Mouse (Mus musculus) thymus, postnatal 0 days (tissue): Measurements from ENCODE around the gene Slc30a1. TPM values are rescaled to one million over a fixed set of nuclear protein-coding genes. Genes with fewer than 3 reads are reported as not detected.

Source experiments
- DNase-seq: peaks from one replicate; pipeline ENCODE4 v3.0.0-alpha.2; 2015; ENCODE audit warnings: low spot score
- polyA plus RNA-seq: library from polyadenylated mRNA; unstranded; fragments of >200 nt; fragmentation: Nextera tagmentation; extraction: Ambion mirVana; gene quantifications from 2 replicates; pipeline ENCODE4 v1.2.1, GENCODE M21; 2015

The Slc30a1 gene
- 1.6 and 2.6 TPM in 2 replicates for polyA plus RNA-seq

DNA sequence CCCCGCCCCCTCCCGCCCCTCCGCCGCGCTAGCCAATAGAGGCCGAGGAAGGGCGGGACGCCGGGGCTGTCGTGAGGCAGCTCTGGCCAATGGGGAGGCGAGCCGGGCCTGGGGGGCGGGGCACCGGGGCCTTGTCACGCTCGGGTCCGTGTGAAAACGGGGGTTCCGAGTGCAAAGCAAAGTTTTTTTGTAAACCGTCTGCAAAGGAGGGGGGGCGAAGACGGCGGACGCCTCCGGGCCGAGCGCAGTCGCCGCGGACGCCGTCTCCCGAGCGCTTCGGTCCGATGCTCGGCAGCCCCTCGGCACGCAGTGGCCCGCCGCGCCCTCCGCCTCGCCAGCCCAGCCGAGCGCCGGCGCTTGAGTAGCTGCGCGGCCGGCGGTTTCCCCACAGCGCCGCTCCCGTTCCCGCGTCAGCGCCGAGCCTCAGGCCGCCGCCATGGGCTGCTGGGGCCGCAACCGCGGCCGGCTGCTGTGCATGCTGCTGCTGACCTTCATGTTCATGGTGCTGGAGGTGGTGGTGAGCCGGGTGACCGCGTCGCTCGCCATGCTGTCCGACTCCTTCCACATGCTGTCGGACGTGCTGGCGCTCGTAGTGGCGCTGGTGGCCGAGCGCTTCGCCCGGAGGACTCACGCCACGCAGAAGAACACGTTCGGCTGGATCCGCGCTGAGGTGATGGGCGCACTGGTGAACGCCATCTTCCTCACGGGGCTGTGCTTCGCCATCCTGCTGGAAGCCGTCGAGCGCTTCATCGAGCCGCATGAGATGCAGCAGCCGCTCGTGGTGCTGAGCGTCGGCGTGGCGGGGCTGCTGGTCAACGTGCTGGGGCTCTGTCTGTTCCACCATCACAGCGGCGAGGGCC is at the start of gene Slc30a1:
Gene Slc30a1, plus strand, starts transcription at position 197 of the 860 bp plus-strand sequence.
- peak; percentile 96 for DNase-seq

DNA sequence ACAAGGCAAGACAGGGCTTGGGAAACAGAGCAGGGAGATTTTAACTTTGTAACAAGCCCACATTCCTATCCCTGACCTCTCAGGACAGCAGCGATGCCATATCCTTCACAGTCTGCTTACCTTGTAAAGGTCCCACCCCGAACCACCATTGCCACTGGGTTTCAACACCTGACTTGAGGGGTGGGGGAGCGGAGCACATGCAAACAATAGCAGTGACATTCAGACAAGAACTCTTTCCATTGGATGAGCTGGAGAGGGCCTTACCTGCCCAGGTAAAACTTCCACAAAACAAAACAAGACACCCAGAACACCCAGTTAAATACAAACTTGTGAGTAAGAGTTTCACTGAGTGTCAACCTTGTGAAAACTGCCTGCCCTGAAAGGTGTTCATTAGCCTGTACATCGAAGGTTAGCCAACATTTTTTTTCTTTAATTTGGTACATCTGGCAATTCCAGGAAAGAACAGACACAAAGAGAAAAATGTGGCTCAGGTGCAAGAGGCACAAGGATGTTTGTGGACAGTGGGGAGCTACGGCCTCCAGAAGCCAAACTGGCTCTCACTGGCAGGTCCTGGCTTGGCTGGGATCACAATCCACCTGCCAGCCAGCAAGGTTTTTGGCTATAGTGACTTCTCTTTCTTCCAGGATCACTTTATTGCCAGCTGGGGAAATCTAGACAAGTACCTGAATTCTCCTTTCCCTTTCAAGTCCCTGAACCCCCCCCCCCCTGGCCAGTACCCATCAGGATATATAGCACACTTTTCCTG is 49.5 kb upstream of the Slc30a1 start:
- no peak for DNase-seq

DNA sequence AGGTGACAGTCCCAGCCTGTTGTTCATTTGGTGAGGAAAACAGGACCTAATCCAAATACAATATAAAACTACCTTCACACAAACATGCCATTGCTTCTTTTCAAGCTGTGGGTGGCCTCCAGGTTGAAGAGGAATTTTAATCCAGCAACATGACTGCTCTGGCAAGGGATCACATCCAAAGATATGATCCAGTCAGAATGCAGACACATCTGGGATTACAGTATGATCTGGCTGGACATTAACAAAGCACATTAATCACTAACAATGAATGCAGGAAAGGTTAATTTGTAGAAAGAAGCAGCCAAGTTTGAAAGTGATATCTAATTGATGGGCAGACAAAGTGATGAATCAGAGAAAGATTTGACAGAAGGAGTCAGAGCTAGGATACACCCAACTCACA is 48.4 kb upstream of the Slc30a1 start:
- DNase-seq = no peak

DNA sequence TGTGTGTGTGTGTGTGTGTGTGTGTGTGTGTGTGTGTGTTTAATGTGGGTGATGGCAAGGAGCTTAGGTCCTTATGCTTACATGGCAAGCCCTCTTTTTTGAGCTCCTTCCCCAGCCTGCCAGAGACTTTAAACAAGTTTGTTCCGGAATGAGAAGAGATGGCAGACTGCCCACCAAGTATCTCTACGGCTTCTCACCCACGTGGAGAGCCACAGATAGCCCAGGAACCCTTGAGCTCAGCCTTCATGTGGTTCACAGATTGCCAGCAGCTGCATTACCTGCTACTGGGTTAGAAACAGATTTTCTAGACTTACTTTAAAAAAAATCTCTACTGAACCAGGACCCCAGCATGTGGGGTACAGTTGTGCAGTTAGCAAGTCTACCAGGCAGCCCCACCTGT is 46.7 kb upstream of the Slc30a1 start:
- no peak for DNase-seq

DNA sequence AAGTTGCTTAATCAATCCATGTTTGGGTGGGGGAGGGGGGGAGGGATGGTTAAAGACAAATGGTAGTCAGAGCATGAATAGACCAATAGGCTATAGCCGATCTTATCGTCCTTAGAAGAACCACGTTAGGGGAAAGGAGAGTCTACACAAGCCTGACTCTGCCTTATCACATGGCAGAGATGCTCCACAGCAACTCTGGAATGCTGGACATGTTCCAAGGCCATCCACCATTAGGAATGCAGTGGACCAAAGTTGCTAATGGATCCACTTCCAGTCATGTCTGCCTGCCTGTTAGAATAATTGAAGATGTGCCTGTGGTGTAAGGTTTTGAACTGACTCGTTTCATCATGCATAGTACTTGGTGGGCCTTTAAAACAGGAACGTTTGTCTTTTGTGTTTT is 45.3 kb upstream of the Slc30a1 start:
- DNase-seq = no peak

DNA sequence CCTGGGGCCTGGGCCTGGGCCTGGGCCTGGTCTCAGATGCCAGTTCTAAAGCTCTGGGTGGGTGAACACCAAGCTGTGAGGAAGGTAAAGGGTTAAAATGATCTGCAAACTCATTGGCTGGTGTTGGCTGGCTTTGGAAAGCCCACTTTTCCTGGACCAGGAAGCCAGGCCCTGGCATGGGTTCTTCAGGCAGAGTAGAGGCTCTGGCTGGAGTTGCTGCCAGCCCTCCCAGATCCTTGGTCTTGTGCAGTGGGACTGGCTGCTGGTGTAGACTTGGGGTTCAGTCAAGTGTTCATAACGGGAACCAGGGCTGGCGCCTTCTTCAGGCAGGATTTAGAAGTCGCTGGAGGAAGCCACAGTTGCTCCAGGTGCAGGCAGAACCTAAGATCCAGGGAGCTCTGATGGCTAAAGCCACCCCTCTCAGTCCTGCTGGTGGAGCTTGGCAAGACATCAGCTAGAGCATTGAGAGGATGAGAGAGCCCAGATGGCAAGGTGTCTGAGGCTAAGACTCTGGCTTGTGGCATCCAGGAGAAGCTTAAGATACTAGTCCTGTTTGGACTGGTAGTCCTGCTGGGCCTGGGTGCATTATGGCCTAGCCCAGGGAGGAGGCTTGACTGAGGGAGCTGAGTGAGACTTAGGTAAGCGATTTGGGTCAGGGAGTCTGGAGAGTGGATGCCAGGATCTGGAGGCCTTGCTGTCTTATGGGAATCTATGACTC is 42.6 kb upstream of the Slc30a1 start:
- DNase-seq = no peak

DNA sequence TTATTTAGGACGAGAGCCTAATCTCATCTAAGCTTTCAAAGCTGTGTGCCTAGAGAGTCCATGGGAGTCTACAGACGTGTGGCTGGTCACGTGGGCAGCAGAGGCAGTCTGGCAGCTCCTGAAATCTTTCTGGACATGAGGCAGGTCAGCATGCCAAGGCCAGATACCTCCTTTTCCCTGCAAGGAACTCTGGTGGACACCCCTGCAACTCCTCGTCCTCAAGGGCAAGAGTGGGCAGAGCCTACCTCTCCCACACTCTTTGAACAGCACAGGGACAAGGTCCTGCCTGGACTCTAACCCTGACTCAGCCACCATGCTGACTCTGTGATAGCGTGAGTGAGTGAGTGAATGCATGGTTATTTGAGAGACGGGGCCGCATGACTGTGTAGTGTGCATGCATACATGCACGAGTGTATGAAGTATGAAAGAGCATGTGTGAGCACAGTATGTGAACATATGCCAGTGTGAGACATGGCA is 42.0 kb upstream of the Slc30a1 start:
- DNase-seq = no peak

DNA sequence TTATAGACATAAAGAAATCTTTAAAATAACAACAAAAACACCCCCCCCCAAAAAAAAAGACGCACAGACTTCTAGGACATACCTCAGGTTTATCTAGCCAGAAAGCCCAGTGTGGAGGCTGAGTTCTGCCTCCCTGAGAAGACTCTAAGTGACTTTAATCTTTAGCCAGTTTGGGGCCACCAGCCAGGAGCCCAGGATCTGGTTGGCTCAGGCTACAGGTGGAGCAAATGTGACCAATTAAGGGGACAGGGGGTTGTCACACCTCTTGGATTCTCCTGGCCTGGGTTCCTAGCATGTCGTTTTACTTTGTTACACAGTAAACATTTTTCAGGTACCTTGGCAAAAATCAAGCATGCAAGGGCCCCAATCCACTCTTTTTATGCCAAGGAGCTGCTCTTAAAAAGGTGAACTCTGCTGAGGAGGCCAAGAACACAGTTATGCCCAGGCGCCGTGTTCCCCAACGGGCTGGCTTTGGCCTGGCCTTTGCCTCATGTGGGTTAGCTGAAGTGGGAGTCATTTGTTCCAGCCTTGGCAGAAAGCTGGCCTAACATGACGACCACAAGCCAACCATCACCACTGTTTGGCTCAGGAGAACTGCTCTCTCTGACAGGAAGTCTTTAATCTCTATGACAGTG is 34.4 kb upstream of the Slc30a1 start:
- DNase-seq = no peak

DNA sequence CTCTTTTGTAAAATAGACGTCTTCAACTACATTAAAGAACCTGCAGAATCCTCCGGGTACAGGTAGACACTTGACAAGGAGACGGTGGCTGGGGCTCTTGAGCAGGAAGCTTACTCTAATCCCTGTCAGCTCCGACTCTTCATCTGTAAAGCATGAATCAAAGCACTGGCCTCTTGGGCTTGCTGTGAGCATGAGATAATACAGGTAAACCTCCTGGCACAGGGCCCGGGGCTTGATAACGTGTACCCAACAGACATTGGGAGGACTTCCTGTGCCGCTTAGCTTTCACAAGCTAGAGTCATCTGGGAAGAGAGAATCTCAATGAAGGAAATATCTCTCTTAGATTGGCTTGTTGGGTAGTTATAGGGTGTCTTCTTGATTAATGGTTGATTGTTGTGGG is 31.6 kb upstream of the Slc30a1 start:
- no peak for DNase-seq

DNA sequence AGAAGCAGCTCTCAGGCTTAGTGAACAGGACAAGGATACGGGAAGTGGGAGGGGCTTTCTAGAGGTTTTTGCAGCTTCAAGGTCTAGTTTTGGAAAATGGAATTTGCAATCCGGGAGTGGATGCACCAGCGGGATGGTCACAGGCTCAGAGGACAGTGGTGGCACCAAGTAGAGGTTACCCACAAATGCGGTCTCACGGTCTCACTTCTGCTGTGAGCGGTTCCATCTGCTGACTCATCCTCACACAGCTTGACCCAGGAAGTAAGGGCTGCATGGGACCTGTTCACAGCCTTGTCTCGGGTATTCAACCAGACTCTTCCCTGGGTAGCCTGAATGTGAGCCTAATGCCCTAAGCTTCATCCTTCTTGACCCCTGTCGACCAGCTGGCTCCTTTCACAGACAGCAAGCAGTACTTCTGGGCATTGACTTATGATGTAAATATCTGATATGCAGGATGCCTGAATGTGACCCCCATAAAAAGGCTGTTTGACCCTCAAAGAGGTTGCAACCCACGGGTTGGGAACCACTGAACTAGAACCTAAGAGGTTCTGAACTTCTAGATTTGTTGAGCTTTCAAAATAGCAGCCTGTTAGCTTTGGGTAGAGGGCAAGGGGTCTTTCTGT is 30.8 kb upstream of the Slc30a1 start:
- DNase-seq = no peak

DNA sequence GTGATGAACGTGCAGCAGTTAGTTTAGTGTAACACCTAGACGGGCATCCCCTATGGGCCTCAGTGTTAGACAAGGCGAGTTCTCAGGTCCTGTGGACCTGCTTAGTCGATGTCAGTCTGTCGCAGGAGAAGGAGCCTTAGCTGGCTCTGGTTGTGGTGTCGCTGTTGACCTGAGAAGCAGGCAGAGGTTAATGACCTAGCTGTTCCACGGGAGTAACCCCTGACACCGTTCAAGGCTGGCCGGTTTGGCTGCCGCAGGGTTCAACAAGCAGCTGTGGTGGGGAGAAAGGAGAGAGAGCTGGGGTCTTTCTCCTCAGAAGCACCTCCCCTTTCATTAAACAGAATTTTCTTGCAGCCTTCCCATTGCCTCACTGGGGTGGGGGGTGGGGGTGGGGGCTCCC is 28.9 kb upstream of the Slc30a1 start:
- DNase-seq = no peak

DNA sequence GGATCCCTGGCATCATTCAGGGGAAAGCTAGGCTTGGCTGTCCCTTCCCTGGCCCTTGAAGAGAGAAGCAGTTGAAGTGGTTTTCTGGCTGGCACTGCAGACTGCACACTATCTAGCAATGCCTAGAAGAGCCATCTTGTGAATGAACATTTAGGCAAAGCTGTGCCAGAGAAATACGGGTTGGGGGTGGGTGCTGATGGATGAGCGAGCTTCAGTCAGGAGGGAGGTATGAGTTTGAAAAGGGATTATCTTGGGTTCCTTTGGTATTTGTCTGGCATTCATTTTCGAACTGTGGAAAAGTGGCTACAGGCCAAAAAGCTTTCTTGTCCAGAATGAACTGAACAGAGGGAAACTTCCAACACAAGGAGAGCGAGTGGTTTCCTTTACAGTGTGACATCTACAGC is 28.0 kb upstream of the Slc30a1 start:
- no peak for DNase-seq

DNA sequence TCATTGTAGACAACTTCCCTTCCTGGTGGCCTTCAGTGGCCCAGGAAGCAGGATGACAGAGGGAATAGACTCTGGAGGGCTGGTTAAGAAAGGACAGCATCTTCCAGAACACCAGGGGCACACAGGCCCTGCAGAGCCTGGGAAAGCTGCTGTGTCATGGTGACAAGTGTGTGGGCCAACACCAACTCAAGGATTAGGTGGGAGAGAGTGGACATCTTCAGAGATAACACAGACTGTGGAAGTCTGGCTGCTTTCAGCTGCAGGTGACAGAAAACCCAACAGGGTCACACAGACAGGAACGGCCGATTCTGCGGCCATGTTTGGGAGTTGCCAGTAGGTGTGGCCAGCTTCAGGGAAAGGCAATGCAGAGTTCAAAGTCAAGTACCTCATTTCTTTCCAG is 26.3 kb upstream of the Slc30a1 start:
- no peak for DNase-seq

DNA sequence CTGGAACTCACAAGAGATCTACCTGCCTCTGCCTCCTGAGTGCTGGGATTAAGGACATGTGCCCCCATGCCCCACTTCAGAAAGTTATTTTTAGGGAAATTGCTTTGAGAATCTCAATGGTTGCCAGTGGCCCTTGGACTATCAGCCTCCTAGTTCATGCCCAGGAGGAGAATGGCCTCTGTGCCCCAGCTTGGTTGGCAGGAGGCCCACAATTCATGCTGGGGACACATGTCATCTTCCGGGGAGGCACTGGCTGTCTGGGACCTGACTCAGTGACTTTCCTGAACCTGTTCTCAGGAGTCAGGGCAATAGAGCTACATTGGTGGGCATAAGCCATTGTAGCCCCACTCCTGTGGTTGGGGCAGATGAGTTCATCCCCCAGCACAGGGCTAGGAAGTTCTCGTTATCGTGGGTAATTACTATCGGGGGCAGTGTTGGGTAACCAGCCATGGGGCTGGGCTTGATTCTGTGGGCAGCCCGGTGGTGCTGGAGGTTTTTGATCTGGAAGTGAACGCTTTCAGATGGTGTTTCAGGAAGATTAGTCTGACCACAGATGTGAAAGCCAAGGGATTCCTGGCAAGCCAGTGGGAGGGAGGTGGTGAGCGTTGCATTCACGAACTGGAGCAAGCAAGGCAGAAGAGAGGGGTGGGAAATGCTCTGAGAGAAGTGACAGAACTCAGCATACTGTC is 25.5 kb upstream of the Slc30a1 start:
- no peak for DNase-seq

DNA sequence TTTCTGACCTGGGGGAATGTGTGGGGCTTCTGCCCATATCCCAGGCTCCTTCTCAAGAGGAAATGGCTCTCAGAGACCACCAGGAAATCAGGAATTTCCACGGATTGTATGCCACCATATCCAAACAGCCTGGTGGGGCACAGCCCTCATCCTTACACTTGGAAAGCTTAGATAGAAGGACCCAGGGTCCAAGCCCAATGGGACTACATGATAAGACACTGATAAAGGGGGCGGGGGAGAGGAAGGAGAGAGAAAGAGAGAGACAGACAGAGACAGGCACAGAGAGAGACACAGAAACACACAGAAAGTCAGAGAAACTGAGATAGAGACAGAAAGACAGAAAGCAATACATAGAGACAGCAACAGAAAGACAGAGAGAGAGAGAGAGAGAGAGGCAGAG is 24.9 kb upstream of the Slc30a1 start:
- no peak for DNase-seq

DNA sequence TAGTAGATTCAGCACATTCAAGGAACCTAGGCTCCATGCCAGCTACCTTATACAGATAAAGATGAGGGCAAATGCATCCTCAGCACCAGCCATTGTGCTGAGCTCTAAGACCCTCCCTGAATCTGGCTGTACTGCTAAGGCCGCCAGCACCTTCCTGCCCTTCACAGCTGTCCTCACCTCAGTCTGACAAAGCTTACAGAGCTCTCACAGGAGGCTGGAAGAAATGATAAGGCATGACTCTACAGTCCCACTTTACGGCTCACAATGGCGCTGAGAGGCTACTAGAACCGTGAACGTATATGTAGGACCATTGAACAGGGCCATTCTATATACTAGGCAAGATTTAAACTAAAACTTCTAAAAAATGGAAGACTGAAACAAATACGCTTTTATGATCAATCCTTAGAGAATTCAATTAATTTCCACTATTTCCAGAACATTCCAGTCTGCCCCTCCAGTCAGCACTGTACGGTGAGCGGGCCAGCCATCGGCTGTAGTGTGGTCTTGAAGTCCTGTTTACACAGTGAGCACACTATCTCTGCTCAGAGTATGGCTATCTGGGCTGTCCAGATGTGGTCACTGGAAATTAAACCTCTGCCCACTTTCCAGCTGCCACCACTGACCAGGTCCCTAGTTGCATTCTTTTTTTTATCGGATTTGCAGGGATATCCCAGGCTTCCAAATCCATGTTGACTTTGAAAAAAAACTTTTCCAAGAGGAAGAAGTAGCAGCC is 23.9 kb upstream of the Slc30a1 start:
- DNase-seq = no peak

DNA sequence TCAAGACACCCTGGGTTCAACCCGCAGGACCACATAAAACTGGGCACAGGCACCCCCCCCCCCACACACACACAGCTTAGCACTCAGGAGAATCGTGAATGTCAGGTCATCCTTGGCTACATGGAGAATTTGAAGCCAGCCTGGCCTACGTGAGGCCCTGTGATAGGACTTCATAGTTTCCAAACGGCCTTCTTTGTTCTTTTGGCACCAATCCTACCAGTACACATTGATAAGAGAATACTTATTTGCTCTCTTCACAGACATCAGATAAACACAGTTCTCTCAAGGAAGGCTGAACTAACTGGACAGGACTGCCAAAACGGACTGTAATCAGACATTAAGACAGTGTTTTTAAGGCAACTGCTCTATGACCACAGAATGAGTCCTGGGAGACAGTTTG is 22.9 kb upstream of the Slc30a1 start:
- no peak for DNase-seq

DNA sequence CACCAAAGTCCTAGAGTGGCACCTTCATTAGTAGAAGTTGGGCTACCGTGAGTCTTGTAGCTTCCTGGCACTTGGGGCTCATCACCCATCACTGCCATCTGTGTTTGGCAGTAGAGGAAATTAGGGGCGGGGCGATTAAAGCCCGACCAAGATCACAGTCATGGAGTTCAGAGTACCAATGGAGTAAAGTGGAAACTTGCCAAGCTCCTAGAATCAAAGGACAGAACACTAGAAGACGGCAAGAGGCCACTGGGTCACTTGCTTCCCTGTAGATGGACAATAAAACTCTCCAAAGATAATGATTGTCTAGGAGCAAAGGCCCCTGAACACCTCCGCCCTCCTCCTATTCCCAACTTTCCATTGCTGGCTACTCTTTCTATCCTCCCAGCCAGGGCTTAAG is 14.7 kb upstream of the Slc30a1 start:
- DNase-seq = no peak

DNA sequence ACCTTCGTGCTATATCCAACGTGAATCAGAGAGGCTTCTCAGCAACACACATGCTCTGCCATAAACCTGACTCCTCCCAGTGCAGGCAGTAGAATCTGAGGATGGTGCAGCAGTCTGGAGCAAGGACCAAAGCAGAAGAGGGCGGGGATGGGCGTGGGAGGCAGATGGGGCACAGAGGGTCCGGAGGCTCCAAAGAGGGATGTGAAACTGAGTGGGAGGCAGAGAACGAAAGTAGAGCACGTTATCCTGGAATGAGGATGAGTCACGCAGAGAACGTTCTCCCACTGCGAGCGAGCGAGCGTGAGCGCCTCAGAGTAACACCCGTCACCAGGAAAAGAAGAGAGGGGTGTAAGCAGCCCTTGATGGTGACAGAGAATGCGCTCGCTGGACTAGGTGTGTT is 12.2 kb upstream of the Slc30a1 start:
- no peak for DNase-seq

DNA sequence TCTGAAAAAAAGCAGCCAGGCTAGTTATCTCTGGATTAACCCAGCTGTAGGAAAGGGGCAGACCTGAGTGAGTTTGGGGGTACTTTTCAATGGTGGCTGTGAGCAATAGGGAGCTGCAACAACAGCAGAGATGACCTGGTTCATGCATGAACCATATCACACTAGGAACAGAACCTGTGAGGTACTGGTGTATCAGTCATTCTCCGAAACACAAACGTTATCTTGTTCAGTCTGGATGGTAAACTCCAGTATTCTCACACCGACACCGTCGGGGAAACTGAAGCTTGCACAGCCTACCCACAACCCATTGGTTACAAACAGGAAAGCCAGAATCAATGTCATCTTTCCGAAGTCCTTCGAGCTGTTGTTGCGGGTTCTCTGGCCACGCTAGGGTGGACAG is 11.7 kb upstream of the Slc30a1 start:
- no peak for DNase-seq
